Mouse (Mus musculus): ENCODE measurements around the gene Ccdc158. TPM values are rescaled to one million over a fixed set of nuclear protein-coding genes. Genes with fewer than 3 reads are reported as not detected.
A peak's percentile ranks its signal among the peaks of the same experiment; 100 is the strongest.

Ccdc158 gene
- total RNA-seq, 2 experiments from 2014 or later: 0.08 to 0.18 TPM

DNA sequence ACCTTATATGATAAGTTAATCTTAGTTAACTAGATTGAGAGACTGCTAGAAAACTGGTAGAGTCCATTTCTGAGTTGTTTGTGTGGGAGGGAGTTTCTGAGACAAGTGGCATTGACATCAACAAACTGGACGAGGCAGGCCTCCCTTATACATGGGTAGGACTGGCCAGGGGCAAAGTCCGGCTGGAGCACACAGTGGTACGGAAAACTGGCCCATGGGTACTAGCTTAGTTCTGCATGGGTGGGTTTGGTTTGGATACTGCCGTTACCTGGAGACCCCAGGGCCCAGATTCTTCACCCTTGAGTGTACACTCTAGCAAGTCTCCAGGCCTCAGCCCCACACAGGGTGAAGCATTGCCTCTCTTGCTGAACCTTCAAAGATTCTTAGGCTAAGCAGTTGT lies 62.3 kb downstream of the Ccdc158 start:
- DNase-seq: no peak
- intact Hi-C loops (cut with DNase I; ENCODE audit: low total_unique reads): no loop called here

GRCm38 (mm10) chr5:92607492-92608229 lies 67.4 kb downstream of the Ccdc158 start:
- intact Hi-C loops (cut with DNase I; ENCODE audit: low total_unique reads): no loop called here
- no peak for DNase-seq

- intact Hi-C loops (cut with DNase I; ENCODE audit: low total_unique reads): no loop called here
- DNase-seq: peak; percentile 30
These were observed 70.4 kb downstream of the Ccdc158 start for GRCm38 (mm10) chr5:92604452-92605247.

DNA sequence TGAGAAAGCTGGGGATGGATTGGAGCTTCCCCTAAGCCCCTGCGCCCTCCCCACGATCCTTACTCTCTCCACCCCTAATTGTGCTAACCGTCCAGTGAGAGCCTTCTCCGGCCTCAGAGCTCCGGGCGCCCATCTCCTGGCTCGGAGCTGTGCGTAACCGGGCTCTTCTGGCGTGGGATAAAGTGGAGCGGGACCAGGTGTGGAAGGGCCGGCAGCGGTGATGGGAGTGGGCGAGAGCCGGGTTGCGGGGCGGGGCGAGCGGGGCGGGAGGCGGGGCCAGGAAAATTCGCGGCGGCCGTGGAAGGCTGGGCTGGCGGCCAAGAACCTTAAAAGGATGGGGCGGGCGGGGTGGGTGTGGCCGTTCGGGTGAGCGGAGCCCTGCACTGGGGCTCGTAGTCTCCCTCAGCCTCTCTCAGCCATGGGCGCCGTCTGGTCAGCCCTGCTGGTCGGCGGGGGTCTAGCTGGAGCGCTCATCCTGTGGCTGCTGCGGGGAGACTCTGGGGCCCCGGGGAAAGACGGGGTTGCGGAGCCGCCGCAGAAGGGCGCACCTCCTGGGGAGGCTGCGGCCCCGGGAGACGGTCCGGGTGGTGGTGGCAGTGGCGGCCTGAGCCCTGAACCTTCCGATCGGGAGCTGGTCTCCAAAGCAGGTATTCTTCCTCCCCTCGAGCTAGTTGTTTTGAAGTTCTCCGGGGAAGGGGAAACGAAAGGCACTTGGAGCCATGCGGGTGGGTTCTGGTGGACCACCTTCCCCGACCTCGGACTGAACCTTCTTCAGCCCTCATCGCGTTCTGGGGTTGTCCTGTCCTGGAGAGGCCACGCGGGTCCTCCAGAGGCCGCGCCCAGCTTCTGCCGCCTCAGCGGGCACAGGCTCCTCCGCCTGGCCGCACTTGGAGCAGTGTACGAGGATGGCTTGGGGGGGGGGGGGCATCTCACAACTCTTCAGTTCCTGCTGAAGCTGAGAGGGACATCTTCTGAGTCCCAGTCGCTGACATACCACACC lies 72.1 kb downstream of the Ccdc158 start, which contains the start of gene Stbd1:
Gene Stbd1 (plus strand): TSS at position 351 of the 1,000 bp plus-strand sequence.
- intact Hi-C loops (cut with DNase I; ENCODE audit: low total_unique reads): no loop called here
- peak; percentile 78 for DNase-seq

DNA sequence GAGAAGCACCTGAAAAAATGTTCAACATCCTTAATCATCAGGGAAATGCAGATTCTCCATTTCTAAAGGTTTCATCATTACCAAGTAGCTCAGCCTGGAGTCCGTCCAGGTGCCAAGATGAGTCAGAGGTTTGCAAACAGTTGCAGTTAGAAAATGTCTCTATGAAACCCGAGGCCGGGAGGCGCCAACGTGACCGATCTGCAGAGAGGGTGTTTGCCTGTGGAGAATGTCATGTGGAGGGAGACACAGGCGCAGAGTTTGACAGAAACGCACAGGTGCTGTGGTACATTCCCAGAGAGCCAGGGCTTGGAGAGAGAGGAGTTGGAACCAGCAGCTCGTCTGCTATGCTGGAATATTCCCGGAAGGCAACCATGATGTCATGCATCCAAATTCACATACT lies 76.0 kb downstream of the Ccdc158 start:
- DNase-seq: peak; percentile 79

DNA sequence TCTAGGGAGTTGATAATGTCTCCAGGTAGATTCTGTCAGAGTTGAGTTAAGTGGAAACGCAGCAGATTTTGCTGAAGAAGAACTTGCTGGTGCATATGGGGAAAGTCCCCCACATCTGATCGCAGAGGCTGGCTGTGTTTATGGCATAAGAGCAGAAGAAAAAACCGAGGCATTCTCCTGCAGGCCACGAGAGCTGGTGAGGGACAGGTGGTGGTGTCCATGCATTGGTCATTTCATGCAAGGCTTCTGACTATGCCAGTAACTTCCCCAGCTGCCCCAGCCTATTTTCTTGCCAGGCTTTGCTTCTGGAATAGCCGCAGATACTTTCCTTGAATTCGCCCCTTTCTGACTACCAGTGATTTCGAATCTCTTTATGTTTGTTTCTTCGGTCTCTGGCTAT lies 78.2 kb downstream of the Ccdc158 start:
- intact Hi-C loops (cut with DNase I; ENCODE audit: low total_unique reads): no loop called here

More for the DNA sequence above, 76.0 kb downstream of the Ccdc158 start:
- intact Hi-C loops (cut with DNase I; ENCODE audit: low total_unique reads): no loop called here

GRCm38 (mm10) chr5:92595026-92595425 lies 80.0 kb downstream of the Ccdc158 start:
- DNase-seq: peak; percentile 16
- intact Hi-C loops (cut with DNase I; ENCODE audit: low total_unique reads): no loop called here

More for the DNA sequence above, 78.2 kb downstream of the Ccdc158 start:
- DNase-seq: no peak

GRCm38 (mm10) chr5:92585932-92586331 lies 89.1 kb downstream of the Ccdc158 start:
- intact Hi-C loops (cut with DNase I; ENCODE audit: low total_unique reads): no loop called here
- DNase-seq: no peak

- no peak for DNase-seq
- intact Hi-C loops (cut with DNase I; ENCODE audit: low total_unique reads): no loop called here
These were observed 95.5 kb downstream of the Ccdc158 start for GRCm38 (mm10) chr5:92579559-92579958.

DNA sequence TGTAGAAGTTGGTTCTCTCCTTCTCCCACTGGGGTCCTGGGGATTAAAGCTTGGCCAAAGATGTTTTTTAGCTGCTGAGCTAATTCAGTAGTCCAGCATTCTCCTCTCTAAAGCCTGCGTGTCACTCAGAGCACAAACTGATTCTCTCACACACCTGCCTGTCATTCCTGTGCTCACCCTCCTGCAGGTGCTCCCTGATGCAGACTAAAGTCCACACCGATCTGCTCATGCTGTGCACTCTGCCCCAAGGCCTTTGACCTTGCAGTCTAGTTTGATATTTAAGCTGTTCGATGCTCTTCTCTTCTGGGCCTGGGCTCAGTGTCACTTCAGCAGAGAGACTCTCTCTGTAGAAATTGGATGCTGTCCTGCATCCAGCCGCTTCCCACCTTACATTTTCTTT lies 103.8 kb downstream of the Ccdc158 start:
- intact Hi-C loops (cut with DNase I; ENCODE audit: low total_unique reads): no loop called here

GRCm38 (mm10) chr5:92562002-92562401 lies 113.1 kb downstream of the Ccdc158 start:
- DNase-seq: no peak
- intact Hi-C loops (cut with DNase I; ENCODE audit: low total_unique reads): no loop called here

More for the DNA sequence above, 103.8 kb downstream of the Ccdc158 start:
- DNase-seq: no peak

- no peak for DNase-seq
- intact Hi-C loops (cut with DNase I; ENCODE audit: low total_unique reads): no loop called here
These were observed 114.9 kb downstream of the Ccdc158 start for GRCm38 (mm10) chr5:92560201-92560600.

Other genes with a start within 250 kb of the Ccdc158 start
- 1 to 10 TPM; 8.9 to 9.9 TPM for gene Nup54, start 240.1 kb downstream of the Ccdc158 start, total RNA-seq (2021)
- 10 to 100 TPM; 71.7 to 79.2 TPM for gene Scarb2, start 168.4 kb downstream of the Ccdc158 start, total RNA-seq (2021)
- not detected for gene Fam47e, start 120.2 kb downstream of the Ccdc158 start, total RNA-seq (2021)
- gene Stbd1, start 72.2 kb downstream of the Ccdc158 start, total RNA-seq (2021): 100 to 1,000 TPM in 1 of 2 experiments, 10 to 100 TPM in 1; 84.1 to 108 TPM
- 1 to 10 TPM; 1.2 to 1.7 TPM for gene Shroom3, start 8.2 kb upstream of the Ccdc158 start, total RNA-seq (2021)